Mouse (Mus musculus) c-Kit-positive CD71-negative TER-119-negative erythroid progenitor cells, embryonic 14.5 days (primary cell): Measurements from ENCODE around the gene Actl6a.
"Not testable (repeated sequence)": the region's sequence is repeated elsewhere in the genome, so short reads cannot be mapped to it uniquely, and the experiment has no call there.

Source experiments
- DNase-seq: peaks from one replicate; pipeline ENCODE4 v3.0.0-alpha.2; 2013; ENCODE audit warnings: low read depth

Actl6a gene

DNA sequence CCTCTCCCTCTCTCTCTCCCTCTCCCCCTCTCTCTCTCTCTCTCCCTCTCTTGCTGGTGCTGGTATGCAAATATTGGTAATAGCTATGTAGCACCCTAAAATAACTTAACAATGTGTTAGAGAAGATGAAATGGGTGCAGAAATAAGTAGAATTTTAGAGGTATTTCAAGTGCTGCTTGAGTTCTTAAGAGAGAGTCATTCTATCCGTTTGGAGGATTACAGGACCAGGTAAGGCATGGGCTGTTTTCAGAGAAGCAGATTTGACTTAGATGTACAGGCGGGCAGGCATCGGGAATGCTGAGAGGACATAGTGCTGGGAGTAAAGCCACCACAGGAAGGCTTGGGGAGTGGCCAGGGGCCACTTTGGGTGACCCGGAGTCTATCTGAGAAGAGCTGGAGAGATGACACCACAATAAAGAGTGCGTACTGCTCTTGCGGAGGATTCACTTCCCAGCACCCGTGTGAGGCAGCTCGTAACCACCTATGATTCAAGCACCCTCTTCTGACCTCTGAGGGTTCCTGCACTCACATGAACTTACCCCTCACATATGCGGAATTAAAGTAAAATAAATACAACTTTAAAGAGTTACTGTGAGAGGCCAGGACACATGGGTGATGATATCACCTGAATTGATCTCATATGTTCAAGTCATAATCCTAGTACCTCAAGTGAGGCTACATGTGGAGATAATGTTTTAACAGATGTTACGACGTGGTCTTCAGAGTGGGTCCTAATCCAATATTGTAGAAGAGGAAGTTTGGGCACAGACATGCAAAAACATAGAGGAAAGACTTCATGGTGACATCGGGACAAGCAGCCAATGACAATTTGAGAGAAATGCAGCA, 11.1 kb upstream of the Actl6a start:
- DNase-seq = no peak

DNA sequence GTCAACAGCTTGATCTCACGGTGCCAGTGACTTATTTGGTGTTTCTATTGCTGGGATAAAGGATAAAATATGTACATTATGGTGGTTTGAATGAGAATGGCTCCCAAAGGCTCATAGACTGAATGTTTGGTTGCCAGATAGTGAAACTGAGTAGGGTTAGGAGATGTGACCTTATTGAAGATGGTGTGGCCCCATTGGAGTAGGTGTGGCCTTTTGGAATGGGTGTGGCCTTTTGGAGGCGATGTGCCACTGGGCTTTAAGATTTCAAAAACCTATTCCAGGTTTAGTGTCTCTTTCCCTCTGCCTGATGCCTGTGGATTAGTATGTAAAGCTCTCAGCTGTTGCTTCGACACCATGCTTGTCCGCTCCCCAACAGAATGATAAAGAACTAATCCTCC, 10.5 kb upstream of the Actl6a start:
- DNase-seq = no peak

DNA sequence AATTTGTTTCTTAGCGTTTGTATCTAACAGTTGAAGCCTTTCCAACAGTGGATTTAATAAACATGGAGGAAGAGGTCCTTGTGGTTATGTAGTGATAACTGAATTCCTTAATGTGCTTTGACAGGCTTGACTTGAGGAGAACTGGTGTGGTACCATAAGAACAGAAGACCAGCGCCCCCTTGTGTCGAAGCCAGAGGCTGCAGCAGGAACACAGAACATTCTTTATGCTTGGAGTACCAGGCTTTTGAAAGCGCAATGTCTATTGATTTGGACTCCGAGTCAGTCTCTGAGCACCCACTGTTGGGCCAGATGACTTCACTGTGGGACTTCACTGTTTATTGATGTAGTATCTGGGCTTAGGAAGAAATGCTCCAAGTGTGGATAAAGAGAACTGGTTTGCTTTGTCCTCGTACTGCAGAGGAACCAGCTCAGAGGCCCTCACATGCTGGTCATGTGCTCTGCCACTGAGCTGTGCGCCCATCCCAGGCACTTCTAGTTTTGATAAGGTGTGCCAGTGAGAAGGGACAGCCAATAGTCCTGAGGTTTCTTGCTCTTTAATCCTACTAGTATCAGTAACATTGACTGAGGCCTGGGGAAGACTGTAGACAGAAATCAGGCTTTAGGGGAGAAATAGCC, 7.8 kb upstream of the Actl6a start:
- DNase-seq = peak; percentile 77

DNA sequence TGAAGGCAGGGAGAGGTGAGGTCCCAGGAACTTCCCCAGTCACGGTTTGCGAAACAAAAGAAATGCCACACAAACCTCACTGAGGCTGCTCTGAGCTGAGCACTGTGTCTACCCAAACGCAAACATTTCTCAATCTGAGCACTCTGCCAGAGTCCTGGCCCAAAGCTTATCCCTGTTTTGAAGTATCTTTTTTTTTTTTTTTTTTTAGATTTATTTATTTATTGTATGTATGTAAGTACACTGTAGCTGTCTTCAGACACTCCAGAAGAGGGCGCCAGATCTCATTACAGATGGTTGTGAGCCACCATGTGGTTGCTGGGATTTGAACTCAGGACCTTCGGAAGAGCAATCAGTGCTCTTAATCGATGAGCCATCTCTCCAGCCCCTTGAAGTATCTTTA, 2.1 kb upstream of the Actl6a start:
- not testable (repeated sequence) for DNase-seq

DNA sequence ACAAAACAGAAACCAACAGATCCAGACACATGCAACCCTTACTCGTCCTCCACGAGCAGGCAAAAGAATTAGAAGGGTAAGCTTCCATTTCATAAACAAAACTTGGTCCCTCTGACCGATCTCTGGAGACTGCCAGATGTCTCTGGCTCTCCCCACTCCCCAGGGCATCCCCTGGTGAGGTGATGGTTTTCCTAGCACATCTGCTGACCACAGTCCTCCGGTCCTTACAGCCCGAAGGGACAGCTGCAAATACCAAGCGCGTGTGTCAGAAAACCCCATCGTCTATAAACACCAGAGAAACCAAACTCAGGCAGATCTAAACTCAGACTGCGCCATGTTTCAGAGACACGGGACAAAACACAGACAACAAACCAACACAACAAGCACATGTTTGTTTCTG, 1.5 kb upstream of the Actl6a start:
- not testable (repeated sequence) for DNase-seq

DNA sequence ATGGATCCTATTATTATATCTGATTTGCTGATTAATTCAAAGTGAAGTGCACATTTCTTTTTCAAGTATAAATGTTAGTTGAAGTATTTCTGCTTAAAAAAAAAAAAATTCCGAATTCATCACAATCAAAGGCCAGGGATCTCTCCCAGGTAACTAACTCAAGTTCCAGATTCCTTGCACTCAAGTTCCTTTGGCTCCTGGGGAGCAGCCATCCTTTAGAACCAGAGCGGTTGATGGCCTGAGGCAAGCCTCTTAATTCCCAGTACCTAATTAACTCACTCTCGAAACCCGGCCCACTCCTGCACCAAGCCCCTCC, 1.9 kb downstream of the Actl6a start:
- no peak for DNase-seq

DNA sequence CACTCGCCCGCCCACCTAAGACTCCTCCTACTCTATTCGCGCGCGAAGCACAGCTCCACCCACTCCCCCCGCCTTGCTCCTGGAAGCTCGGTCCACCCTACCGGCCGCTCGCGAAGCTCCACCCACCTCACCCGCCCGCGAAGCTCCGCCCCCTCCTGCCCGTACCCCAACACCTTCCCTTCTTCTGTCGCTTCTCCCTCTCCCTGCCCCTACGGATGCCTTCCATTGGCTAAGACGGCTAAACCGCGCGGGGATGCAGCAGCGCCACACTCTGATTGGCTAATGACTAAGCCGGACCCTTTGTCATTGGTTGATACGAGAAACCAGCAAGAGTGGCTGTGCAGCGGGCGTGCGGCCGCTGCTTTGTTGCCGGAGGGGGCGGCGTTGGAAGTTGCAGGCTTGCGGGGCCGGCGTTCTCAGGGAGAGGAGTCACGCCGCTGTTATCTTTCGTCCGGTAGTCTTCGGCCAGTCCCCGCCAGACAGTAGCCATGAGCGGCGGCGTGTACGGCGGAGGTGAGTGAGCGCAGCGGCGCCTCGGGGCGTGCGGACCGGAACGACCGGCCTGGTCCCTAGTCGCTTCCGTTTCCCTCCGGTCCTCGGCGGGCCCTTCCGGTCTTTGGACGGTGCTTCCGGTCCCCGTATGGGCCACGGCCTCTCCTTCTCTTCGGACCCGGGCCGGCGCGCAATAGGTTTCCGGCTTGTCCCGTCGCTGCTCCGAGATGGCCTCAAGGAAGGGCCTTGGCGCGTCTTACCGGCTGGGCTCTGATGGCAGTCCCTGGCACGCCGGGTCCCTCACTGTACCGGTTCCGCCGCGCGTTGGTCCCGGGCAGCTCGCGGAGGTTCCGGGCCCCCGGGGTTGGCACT, 2.5 kb downstream of the Actl6a start:
- DNase-seq = peak; percentile 95

DNA sequence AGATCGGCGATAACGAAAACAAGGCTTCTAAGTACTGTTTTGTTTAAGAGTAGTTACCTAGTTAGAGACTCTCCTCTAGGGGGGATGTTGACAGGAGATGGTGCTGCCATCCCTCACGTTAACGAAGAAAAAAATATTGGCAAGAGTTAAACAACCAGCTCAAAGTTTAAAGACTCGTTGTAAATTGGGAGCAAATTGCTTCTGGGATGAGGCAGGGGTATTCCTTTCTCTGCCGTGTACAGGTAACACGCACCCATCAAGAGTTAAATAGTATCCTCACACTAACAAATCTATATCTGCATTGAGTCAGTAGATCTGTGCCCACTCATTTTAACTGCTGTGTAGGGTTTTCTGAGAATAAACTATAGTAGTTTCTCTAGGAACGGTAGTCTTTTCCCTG, 3.3 kb downstream of the Actl6a start:
- DNase-seq = no peak

DNA sequence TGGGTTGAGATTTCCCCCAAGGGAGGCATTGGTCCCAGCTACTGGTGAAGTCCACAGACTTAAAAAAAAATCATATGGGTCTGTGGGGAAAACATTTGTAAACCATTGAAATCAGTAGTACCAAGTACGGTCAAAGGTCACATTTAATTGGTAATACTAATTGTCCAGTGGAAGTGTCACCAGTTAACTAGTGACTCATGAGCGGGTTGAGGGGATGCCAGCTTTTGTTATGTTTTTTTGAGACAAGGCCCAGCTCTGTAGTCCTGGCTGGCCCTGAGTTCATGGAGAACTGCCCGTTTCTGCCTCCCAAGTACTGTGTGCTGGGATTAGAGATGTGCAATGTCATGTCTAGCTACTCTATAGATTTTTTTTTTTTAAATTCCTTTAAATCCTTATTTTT, 7.6 kb downstream of the Actl6a start:
- DNase-seq = no peak

DNA sequence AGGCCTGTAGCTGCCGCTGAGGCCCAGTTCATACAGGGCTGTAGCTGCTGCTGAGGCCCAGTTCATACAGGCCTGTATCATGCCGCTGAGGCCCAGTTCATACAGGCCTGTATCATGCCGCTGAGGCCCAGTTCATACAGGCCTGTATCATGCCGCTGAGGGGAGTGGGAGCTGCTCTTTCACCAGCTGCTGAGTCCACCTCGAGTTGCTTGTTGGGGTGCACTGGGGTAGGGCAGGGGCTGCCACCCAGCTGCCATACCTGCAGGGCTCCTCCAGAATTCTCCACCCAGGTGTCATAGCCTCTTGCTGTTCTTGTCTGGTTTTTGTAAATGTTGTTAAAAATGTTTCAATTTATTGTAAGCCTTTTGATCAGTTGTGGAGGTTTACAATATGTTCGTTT, 11.3 kb downstream of the Actl6a start:
- not testable (repeated sequence) for DNase-seq

DNA sequence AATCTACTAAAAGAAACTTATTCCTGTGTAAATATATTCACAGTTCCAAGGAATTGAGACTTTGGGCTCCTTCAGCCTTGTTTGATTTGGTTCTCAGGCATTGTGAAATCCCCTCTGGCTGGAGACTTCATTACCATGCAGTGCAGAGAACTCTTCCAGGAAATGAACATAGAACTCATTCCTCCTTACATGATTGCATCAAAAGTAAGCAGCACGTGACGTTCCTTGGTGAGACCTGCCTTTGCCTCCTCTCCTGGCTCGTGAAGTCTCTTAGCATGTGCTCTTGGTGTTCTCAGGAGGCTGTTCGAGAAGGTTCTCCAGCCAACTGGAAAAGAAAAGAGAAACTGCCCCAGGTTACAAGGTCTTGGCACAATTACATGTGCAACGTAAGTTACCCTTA, 12.2 kb downstream of the Actl6a start:
- no peak for DNase-seq

DNA sequence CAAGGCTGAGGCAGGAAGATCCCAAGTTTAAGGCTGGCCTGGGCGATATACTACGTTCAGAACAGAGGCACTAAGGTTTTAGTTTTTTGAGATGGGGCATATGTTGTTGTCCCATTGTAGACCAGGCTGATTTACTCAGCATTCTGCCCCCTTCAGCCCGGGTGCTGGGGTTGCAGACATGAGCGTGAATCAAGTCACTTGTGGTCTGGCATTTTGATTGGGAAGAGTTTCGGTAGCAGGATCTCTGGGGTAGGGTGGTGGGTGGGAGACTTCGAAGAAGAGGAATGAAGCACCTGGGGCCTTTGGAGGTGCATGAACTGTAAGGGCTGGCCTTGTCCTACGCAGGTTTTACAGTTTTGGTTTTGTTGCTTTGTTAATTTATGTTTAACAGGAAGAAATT, 18.1 kb downstream of the Actl6a start:
- DNase-seq = no peak

DNA sequence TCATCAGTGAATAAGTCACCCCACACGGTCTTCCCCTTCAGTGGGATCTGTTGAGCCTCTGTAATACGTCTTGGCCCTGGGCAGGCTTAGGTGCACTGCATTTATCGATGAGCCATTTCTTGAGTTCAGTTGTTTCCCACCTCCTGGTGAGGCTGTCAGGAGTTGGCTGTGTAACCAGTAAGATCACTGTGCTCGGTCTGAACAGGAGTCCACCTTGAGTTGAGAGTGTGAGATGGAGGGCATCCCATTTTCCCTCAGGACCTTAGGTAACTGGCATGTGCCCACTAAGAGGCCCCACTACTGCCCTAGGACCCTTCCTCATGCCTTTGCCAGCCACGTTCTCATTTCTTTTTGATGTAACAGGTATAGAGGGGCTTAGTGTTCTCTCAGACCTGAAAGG, 19.9 kb downstream of the Actl6a start:
- DNase-seq = no peak

DNA sequence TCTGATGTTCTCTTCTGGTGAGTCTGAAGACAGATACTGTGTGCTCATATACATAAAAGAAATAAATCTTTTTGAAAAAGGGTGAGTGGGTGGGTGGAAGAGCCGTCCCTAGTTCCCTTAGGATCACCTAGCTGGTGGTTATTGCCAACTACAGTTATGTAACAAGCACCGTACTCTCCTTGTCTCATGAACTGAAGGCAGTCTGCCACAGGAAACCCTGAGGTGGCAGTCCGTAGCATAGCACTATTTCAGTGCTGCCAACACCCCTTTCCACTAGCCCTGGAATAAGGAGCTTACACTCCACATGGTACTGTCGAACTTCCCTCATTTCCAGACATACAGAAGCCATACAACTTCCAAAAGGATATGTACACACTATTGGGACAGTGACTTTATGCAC, 21.8 kb downstream of the Actl6a start:
- no peak for DNase-seq

DNA sequence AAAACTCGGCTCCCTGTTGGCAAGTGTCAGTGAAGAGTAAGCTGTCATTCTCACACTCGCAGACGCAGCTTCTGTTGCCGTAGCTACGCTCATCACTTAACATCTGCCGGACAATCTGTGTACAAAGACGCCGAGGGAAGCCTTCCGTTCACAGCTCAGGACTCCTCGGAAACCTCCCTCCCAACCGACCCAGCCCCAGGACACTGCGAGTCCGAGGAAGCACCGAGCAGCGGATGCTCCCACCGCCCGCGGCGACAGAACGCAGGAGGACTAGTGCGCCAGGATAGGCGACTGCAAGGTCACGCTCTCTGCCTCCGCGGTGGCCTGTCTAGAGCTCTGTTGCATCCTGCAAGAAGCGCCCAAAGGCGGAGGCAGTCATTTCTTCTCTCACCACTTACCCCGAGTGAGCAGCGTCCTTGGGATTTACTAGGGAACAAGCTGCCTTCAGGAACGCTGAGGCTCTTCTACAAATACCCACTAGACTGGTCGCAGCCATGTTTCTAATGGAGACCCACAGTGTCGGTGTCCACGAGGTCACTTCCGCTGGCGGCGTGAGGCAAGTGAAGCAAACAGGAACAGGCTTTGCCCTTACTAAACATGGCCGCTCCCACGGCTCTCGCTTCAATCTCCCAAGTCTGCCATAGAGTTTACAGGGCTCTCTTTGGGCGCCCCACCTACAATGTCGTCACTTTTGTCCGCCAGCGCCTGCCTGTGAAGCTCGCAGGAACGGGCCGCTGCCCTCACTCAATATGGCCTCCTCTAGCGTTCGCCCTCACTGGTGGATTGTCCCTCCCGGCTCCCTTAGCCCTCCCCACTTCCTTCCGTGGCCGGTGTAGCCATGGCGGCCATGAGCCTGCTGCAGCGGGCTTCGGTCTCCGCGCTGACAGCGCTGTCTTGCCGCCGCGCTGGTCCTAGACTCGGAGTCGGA, 30.4 kb downstream of the Actl6a start, which contains the start of gene Ndufb5:
Ndufb5 (plus strand) TSS at position 747 of the 928 bp plus-strand sequence.
- peak; percentile 98 for DNase-seq

DNA sequence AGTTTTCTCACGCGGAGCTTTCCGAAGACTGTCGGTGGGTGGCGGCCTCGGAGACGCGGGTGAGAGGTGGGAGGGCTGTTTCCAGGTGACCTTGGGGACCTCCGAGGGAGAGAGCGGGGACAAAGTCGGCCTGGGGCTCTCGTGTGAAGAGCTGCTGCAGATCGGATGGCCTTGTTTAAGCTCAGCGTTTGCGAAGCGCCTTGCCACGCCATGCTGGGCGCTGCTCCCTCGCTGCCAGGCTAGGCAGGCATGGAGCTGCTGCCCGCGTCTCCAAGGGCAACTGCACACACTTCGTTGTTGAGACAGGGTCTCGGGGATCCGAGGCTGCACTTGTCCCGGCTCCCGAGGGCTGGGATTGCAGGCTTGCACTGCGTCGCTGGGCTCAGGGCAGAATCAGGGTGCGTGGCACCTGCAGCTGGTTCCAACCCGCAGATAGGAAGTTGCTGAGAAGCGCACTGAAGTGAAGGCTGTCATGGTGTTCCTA, 31.1 kb downstream of the Actl6a start, which contains the start of gene Mrpl47:
Mrpl47 (minus strand) TSS at position 434 of the 484 bp plus-strand sequence.
- peak; percentile 4 for DNase-seq

DNA sequence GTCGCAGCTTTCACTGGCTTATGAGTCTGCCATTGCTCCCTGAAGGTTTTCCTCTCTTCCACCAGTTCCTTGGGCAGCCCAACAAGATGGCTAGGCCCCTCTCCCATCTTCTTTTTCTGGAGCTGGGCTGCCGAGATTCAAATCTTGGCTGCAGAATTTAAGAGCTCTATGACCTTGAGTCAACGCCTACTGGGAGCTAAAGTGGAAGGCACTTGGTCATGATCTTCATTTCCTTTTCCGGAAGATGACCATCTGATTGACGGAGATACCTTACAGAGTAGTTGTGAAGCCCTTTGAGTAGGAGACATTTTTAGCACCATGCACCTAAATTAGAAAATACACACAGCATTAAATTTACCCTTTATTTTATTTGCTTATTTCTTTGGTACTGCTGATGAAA, 32.5 kb downstream of the Actl6a start:
- no peak for DNase-seq

DNA sequence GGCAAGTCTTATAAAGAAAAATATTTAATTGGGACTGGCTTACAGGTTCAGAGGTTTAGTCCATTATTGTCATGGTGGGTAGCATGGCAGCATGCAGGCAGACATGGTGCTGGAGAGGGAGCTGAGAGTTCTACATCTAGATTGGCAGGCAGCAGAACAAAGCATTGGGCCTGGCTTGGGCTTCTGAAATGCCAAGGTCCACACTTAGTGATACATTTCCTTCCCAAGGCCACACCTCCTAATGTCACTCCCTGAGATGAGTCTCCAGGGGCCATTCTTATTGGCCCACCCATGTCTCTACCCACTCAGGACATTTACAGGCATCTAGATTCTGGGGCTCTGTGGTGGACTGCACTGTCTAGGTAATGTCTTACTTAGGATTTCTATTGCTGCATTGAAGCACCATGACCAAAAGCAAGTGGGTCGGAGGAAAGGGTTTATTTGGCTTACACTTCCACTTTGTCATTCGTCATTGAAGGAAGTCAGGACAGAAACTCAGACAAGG, 36.2 kb downstream of the Actl6a start:
- DNase-seq = no peak

DNA sequence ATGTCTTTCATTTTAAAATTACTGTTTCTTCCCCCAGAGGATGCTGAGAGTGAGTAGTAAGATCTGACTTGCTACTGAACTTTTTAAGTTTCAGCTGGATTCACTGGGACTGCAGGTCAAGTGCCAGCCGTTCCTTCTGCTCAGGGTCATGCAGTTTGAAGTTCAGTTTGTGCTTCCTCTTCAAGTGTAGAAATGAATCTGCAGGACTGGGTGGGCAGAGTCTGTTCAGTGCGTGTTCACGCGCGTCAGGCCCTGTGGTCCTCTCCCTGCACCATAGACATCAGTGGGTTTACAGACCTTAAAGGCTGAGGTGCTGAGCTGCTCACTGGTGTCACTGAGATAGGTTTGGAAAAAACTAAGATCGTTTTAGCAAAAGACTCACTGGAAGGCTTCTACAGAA, 38.9 kb downstream of the Actl6a start:
- no peak for DNase-seq

DNA sequence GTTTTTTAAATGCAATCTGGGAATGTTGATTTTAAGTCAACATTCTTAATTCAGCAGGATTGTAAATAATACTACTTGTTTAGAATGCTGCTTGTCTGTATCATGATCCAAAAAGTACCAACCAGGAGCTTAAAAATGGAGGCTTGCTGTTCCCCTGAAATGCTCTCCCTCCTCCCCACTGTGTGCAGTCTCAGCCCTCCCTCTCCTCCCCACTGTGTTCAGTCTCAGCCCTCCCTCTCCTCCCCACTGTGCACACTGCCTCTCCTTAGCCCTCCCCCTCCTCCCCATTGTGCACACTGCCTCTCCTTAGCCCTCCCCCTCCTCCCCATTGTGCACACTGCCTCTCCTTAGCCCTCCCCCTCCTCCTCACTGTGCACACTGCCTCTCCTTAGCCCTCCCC, 39.3 kb downstream of the Actl6a start:
- DNase-seq = not testable (repeated sequence)

DNA sequence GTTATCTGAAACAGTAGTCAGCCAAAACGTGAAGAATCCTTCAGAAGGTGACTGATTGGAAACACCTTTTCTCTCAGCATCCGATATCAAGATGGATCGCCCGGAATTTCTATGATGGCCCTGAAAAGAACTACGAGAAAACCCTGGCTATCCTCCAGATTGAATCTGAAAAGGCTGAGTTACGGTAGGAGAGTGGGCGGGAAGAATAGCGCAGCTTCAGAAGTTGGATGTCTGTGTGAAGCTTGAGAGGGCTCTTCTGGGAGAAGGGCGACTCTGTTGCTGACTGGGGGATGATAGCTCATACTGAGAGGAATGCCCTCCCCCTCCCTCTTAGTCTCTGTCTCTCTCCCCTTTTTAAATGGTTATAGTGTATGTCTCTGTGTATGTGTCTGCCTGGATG, 42.3 kb downstream of the Actl6a start:
- no peak for DNase-seq
